Mouse (Mus musculus) lung, adult 2 months (tissue): ENCODE measurements around the gene Lexm.

Experiments used
- CTCF ChIP-seq: fragments of 200-500 bp; IDR thresholded peaks from 2 replicates; pipeline ENCODE4 v1.5.1; 2011; ENCODE audit warnings: mild to moderate bottlenecking, low read length, control low read depth; ENCODE audit not compliant: insufficient read depth
- POLR2A ChIP-seq: fragments of 200-500 bp; IDR thresholded peaks from 2 replicates; pipeline ENCODE4 v1.6.1; 2011; ENCODE audit warnings: low read depth, mild to moderate bottlenecking, control low read depth, low read length, borderline replicate concordance; ENCODE audit errors: extremely low read depth

- TF ChIP-seq CTCF (no peak), POLR2A (no peak)
Measured at GRCm38 (mm10) chr4:106581865-106582204, 35.2 kb downstream of the Lexm start.
